Mouse (Mus musculus): ENCODE results near the gene Gkap1.

Gene Gkap1

GRCm38 (mm10) chr13:58275599-58275998, at the start of gene Gkap1:
Gene Gkap1 (minus strand): TSS chr13:58275699.
- DNase-seq (ENCODE audit: extremely low read depth, insufficient read length, low spot score), result no peak

DNA sequence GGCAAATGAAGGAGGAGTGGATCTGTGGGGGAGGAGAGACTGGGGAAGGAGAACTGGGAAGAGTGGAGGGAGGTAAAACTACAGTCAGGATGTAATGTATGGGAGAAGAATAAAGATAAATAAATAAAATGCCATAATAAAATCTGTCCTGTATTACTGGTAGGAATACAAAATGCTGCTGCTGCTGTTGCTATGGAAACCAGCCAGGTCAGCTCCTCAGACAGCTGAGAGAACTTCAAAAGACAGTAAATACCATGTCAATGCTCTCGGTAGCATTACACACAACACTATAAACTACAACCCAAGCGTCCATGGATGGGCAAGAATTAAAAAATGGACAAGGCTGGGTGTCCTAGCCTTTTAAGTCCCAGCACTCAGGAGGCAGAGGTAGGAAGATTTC, 42.3 kb upstream of the Gkap1 start:
- DNase-seq (ENCODE audit: extremely low read depth, insufficient read length, low spot score), result no peak

DNA sequence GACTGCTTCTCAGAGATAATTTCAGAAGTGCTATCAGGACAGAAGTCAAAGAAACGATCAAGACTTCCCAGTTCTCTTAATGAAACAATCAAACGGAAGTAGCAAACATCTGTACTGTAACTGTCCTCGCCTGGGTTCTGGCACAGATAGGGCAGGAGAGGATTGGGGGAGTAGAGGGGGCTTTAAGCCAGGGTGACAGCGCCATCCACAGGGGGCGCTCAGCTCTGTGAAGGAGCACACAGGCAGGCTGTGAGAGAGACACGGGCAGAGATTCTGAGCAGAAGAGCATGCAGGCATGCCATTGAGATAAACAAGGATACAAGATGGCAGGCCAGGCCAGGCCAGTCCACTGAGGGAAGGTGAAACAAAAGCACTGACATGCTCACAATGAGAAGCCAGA, 39.5 kb upstream of the Gkap1 start:
- DNase-seq (ENCODE audit: extremely low read depth, insufficient read length, low spot score), result no peak

DNA sequence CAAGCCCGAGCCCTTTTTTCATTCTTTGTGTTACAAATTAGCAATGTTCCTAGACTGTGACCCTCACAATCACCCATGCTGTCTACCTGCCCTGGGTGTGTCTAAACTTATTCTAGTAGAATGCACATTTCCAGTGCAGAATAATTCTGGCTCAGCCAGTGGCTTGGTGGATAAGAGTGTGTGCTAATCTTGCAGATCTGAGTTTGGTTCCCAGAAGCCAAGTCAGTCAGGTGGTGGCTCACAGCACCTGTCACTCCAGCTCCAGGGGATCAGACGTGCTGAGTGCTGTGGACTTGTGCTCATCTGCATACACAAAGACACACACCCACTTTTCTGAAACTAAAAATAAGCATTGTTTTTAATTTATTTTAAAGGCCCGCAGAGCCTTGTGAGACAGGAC, 38.3 kb upstream of the Gkap1 start:
- DNase-seq (ENCODE audit: extremely low read depth, insufficient read length, low spot score), result no peak

DNA sequence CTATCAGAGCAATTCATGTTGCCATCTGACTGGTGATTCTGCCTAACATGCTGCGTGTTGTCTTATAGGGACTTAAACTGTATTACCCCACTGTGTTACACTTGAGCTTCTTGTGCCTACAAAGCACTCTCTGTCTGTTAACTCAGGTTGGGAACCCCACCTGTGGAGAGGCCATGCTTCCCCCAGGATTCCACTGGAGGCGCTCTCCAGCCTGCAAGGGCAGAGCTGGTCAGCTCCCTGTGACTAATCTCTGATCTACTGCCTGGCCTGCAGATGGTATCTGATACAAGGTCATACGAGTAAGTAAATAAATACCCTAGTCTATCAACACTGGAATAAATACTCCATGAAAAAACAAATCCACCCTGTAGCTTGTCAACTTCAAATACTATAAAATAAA, 35.9 kb upstream of the Gkap1 start:
- DNase-seq (ENCODE audit: extremely low read depth, insufficient read length, low spot score), result no peak

DNA sequence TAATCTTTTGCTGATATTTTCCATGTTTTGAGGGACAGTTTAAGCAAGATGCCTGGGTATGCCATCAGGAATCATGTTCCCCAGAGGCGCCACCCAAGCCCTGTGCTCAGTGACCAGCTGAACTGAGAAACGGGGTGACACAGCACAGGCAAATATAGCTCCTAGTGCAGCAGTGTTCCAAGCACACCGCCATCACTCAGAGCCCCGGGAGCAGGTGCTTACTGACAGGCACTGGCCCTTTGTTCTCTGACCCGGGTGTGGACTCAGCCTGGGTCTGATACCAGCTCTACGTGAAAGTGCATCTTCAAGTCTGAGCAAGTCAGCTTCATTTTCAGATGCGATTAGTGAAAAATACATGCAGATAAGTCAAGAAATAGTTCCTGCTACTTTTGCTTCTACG, 34.0 kb upstream of the Gkap1 start:
- no peak for DNase-seq (ENCODE audit: extremely low read depth, insufficient read length, low spot score)

- no peak for DNase-seq (ENCODE audit: extremely low read depth, insufficient read length, low spot score)
These were observed 32.0 kb upstream of the Gkap1 start for GRCm38 (mm10) chr13:58307453-58307852.

GRCm38 (mm10) chr13:58305230-58305629, 29.7 kb upstream of the Gkap1 start:
- no peak for DNase-seq (ENCODE audit: extremely low read depth, insufficient read length, low spot score)

DNA sequence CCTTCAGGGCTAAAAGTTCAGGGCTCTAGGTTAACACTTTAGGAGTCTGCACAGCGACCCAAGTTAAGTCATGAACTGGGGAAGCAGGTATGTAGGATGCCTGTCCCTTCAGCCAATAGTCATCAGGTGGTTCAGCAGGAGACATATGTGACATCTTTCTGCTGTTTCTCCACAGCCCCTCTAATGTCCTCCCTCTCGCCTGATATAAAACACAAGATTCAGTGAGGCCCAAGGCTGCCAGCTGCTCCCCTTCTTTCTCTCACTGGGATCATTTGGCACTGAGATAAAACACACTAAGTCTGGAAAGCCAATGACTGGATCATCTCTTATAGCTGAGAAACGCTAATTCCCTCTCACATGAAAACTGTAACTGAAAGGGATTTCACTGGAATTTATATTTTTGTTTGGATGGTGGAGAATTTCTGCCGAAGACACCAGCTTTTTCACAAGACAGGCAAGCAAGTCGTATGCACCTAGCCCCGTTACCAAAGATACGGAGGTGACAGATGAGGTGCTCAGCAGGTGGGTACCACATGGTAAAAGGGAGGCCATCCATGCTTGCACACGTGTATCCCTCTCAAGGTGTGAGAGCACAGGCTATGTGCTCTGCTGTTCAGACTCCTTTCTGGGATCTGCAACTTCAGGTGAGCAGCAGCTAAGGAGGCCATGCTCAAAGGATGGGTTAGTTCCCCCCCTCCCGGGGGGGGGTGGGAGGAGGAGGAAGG, 27.1 kb upstream of the Gkap1 start:
- DNase-seq (ENCODE audit: extremely low read depth, insufficient read length, low spot score), result no peak

GRCm38 (mm10) chr13:58301961-58302360, 26.5 kb upstream of the Gkap1 start:
- DNase-seq (ENCODE audit: extremely low read depth, insufficient read length, low spot score), result no peak

GRCm38 (mm10) chr13:58298756-58299155, 23.3 kb upstream of the Gkap1 start:
- peak; percentile 10 for DNase-seq (ENCODE audit: extremely low read depth, insufficient read length, low spot score)

DNA sequence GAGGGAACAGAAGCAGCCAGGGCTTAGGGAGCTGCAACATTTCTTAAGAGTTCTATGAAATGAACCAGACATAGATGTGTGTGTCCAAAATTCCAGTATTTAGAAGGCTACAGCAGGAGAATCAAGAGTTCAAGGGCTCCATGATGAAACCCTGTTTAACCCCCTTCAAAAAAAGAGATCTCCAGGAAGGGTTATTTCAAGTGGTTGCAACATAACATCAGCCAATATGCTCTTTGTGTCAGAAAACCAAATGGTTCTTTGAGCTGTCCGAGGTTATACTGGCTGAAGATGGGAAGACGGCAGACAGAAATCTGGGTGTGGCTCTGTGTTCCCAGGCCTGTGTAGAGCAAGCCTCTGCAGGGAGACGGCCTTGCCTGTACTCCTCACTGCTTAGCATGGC, 20.1 kb upstream of the Gkap1 start:
- no peak for DNase-seq (ENCODE audit: extremely low read depth, insufficient read length, low spot score)

DNA sequence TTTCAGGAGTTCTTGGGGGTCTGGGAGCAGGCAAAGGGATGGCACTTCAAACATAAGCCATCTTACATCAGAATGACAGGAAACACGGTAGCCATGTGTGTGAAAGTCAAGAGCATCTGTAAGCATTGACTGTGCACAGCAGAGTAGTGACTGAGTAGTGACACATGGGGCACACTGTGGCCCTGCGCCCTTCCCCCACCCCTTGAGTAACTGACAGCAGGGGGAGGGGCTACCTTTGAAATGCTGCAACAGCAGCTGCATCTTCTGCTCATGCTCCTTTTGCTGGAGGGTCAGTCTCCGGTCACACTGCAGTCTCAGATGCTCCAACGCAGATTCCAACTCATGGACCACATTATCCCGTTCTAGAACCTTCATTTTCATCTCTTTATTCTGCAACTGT, 17.3 kb upstream of the Gkap1 start:
- no peak for DNase-seq (ENCODE audit: extremely low read depth, insufficient read length, low spot score)

DNA sequence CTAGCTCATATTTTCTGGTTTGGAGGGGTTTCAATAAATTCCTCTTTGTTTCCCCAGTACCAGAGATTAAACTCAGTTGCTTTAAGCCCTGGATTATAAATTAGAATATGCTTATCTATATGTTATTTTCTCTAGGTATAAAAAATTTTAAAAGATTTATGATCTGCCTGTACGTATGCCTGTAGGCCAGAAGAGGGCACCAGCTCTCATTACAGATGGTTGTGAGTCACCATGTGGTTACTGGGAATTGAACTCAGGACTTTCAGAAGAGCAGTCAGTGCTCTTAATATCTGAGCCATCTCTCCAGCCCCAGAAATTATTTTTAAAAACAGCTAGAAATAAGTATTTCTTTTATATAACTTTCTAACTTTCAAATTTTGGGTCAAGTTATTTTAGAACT, 13.8 kb upstream of the Gkap1 start:
- DNase-seq (ENCODE audit: extremely low read depth, insufficient read length, low spot score), result no peak

DNA sequence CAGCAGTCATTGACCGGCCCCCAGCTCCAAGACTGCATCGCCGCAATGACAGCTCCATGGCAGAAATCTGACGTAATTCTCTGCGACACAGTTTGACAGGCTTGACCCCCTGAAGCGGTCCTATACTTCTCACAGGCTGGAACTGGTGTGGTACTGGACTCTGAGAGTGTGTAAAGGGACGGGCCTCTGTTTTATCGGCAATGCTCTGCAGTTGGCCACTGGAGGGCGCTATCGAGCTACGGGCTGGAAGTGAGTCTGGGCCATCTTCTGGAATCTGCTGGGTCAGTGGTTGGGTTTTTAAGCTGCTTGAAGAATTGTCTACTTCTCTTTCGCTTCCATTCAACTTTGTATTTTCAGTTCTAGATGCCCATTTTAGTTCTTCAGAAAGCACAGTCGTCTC, 12.3 kb upstream of the Gkap1 start:
- peak; percentile 11 for DNase-seq (ENCODE audit: extremely low read depth, insufficient read length, low spot score)

- DNase-seq (ENCODE audit: extremely low read depth, insufficient read length, low spot score), result no peak
These were observed 8.0 kb upstream of the Gkap1 start for GRCm38 (mm10) chr13:58283466-58283865.

- DNase-seq (ENCODE audit: extremely low read depth, insufficient read length, low spot score), result no peak
These were observed 6.4 kb upstream of the Gkap1 start for GRCm38 (mm10) chr13:58281936-58282335.

- no peak for DNase-seq (ENCODE audit: extremely low read depth, insufficient read length, low spot score)
These were observed 5.0 kb upstream of the Gkap1 start for GRCm38 (mm10) chr13:58280528-58280927.

GRCm38 (mm10) chr13:58276256-58276655, 757 bp upstream of the Gkap1 start:
- DNase-seq (ENCODE audit: extremely low read depth, insufficient read length, low spot score), result no peak

GRCm38 (mm10) chr13:58275076-58275475, 423 bp downstream of the Gkap1 start:
- DNase-seq (ENCODE audit: extremely low read depth, insufficient read length, low spot score), result no peak

DNA sequence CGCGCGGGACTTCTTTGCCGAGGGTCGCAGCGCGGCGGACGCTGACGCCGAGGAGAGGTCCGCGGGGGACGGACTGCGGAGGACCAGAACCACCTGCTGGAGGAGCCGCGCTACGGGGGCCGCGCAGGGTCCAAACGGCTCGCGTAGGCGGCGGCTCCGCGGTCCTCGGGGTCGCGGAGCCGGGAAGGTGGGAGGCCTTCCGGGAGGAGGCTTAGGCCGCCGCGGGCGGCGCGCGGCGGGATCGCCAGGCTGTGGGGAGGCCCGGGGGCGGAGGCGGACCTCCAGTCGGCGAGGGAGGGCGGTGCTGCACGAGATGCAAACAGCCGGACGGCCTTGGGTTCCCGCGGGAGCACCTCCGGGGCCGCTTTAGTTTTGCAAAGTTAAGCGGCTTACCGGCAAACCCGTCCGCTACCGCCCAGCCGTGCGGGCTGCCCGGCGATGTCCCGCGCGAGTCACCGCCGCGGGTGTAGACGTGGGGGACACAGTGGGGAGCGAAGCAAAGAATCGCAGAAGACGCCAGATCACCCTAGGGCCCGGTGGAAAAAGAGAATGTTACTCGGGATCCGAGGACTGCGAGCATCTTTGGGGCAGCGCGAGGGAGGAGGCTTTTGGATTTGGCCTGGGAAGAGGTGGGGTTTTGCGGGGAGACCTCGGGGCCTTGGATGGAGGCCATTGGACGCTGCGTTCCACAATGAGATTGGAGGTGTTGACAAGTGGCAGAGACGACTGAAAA, 1.1 kb downstream of the Gkap1 start:
- DNase-seq (ENCODE audit: extremely low read depth, insufficient read length, low spot score), result peak; percentile 84

All from 3134 (cell line).